Mouse (Mus musculus) T-helper 17 cell (primary cell): ENCODE data around the gene Ubp1.

ENCODE experiments used
- in situ Hi-C, 2 experiments: fragments of 300-600 bp; cut with MboI, MseI; formaldehyde crosslinking; loops; 1 replicate in 1 of 2; 2 replicates in 1 of 2; pipeline ENCODE4 v1.15.1; 2025; ENCODE audit warnings: high pct_unique_total_duplicates in 2 of 2

The Ubp1 gene

DNA sequence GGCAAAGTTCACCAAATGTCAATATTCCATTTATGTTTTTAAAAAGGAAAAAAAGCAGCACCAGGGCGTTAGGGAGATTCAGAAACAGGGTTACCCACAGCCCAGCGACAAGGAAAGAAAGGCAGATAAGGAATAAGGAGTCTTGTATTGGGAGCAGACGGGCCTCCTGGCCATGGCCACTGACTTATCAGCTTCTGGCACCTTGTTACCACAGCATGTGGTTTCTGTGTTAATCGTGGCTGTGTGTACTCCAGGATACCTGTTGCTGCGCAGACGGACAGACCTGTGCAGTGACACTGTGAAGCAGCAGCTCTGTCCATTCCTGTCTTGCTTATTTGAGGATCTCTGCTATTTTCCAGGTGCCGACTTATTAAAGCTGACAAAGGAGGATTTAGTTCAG lies 38.2 kb downstream of the Ubp1 start:
- in situ Hi-C loops, result no loop called here

DNA sequence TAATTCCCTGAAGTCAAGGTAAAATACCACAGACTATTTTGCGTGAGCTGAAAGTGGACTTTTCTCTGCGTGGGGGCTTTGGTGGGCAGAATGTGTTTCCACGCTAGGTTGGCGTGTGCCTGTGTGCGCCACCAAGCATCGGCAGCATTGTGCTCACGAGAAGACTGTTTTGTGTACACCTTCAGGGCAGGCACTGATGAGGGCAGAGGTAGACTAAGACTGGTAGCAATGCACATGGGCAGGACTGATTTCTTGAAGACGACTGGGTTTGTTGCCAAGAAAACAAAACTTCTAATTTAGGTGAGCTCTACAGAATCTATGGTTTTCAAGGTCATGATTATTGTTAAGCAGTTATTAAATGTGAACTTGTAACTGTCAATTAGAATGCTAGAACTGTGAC lies 38.7 kb downstream of the Ubp1 start:
- in situ Hi-C loops, result no loop called here

DNA sequence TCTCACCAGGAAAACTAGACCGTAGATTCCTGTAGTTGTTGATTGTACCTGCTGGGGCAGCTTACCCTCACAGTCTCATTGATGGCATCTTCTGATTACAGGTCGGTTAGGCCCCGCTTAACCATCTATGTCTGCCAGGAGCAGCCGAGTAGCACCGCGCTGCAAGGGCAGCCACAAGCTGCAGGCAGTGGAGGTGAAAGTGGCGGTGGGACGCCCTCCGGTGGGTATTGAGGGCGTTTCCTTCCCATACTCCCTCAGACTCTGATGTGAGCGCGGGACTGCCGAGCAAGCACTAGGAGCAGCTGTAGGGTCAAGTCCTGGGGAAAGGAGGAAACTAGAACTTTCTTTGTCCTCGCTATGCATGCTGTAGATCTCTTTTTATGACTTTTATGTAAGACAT lies 39.3 kb downstream of the Ubp1 start:
- in situ Hi-C loops, result no loop called here

DNA sequence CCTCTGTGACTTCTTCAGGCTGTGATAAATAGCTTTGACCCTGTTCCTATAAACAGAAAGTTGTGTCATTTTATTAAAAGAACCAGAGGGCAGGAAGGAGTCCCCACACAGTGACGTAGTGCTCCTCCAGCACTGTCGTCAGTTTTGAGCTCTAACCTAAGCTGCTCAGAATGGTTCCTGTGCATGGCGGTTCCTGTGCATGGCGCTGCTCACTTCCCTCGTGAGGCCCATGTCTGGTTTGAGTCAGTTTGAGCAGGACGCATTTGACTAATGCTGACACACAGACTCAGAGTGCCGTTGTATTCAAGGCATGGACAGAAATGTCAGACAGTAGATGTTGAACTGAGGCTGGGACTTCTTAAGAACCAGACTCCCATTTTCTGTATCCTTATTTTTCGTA lies 40.9 kb downstream of the Ubp1 start:
- in situ Hi-C loops, result no loop called here

DNA sequence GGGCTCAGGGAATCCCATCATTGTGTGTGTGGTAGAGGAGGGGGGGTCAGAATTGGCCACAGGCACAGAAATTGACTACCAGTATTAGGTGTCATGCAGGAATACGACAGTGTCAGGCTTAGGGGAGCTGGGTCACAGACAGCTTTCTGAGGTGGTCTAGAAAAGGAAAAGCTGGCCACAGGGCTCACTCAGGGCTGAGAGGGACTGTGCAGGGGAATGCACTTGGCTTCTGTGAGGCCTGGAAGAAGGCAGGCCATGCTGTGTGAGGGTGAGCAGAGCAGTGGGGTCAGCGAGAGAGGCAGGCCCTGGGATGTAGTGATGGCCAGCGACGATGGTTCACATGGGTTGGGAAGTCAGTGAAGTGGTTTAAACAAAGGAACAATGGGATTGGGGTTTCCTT lies 43.1 kb downstream of the Ubp1 start:
- in situ Hi-C loops, result no loop called here

DNA sequence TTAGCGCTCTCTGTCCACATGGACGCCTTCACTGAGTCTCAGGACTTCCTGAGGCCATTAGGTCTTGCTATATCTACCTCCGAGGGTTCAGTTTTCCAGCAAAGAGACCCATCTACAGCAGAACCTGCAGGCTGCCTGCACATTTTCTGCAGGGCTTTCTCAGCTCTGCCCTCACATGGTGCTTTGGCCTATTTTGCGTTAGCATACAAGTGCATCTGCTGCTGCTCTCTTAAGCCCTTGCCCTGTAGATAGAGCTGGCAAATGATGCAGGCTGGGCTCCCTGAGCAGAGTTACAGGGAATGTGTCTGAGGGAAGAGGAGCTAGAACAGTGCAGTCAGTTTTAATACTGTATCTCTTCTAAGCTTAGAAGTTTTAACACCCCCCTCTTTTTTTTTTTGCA lies 44.2 kb downstream of the Ubp1 start:
- in situ Hi-C loops, result no loop called here

DNA sequence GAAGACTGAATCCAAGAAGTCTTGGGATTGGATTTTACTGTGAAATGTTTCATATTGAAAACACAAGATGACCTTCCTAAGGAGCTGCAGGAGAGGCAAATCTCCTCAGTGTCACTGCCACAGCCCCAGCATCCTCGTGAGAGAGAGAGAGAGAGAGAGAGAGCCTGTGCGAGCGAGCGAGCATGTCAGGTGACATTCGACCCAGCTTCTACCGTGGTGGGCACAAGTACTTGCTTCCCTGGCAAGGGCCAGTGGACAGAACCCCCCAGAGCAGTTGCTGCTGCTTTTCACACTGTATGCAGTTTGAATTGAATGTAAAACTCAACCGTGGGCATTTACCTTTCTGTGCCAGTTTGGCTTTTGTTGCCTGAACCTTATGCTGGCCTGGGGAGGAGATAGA lies 44.7 kb downstream of the Ubp1 start:
- in situ Hi-C loops, result no loop called here

DNA sequence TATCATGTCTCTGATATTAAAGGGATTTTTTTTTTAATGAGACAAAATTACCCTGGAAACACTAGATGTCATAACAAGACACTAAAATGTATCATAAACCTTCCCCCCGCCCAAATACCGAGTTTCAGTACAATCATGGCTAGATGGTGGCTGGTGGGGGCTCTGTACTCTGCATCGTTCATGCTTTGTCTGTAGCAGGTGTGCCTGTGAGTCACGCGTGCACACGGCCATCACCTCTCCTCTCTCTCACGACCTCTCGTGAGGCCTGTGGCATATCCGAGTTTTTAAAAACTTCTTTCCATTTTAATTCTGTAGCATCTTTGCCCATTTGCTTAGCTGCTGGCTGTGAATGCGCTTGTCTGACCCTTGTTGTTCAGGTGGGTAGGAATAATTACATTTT lies 45.5 kb downstream of the Ubp1 start:
- in situ Hi-C loops, result no loop called here

DNA sequence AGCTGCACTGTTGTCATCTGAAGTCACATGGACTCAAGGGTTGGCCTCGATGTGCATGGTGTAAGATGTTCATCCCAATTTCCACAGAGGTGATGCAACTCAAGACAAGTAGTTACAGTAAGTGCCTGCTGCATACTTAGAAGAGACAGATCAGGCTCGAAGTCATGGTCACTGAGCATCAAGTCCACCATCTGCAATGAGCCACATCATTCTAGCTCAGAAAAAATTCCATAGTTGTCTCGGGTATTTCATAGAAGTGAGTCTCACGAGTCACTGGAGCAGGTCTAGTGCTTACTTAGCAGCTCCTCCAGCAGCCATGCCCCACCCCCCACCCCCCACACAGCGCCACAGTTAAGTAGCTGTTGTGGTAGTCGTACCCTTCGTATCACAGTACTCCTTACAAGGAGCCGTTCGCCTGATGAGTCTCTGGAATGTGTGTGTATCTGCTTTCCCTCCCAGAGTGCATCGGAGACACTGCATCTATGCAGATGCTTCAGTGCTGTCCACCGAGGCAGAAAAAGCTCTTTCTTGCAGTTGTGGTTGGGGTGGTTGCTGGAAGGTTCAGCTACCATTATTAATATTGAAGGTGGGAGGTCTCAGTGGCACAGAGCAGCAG lies 46.6 kb downstream of the Ubp1 start:
- in situ Hi-C loops, result no loop called here

DNA sequence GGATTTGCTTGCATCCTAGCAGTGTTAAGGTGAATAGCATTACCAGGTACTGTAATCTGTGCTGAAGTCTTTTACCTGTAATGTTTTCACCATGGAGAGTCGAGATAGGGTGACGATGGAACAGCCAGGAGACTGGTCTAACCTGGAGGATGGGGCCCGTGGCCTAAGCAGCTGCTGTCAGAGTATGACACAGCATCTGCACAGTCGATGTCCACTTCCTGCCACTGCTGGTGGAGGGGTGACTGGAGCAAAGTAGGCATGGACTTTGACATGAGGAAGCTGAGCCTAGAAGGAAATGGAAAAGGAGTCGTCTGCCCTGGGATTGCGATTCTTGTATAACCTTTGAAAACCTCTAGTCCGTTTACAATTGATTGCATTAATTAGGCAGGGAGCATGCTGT lies 47.9 kb downstream of the Ubp1 start:
- in situ Hi-C loops, result no loop called here

DNA sequence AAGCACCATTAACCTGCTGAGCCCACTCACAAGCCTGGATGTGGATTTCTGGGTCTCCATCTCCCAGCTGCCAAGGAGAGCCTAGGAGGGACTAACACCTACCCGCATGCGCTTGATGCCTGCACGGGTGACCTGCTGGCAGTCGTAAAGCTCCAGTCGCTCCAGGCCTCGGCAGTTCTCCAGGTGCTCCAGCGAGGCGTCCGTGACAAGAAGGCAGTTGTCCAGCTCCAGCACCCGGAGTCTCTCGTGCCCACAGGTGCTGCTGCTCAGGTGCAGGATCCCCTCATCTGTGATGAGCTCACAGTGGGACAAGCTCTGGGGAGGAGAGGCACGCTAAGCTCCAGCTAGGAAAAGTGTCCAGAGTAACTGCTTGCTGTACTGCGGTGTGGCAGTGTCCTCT lies 48.6 kb downstream of the Ubp1 start:
- in situ Hi-C loops, result no loop called here

DNA sequence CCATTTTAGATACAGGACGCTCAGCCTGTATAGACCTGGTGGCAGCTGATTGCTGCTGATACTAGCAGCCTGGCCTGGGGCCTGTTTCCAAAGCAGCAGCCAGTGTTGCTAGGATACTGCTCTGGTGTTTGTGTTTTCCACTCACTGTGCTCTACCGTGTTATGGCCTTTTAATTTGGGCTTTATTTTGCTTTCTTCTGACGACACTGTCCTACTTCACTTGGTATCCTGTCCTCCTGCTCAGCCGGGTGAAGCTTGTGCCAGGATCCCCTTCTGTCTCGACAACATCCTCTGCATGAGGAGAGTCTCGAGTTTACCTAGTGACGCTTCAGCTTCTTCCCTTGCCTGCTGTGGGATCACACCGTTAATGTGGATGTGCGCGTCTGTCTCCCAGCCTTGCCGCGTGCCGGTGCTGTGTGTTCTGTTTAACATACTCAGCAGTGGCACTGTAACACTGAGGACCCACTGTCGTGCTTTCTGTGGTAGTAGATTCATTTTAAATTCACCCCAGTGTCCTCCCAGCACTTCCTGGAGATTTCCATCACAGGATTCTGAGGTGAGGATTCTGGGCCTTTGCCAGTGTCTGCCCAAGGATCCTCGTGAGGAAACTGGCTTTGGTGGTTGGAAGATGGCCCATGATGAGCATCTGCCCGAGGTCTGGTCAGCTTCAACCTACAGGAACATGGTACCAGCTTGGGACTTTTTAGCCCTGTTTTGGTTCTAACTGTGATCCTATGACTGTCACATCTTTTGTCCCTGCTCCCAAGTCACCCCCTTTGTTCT lies 50.6 kb downstream of the Ubp1 start:
- in situ Hi-C loops, result no loop called here

DNA sequence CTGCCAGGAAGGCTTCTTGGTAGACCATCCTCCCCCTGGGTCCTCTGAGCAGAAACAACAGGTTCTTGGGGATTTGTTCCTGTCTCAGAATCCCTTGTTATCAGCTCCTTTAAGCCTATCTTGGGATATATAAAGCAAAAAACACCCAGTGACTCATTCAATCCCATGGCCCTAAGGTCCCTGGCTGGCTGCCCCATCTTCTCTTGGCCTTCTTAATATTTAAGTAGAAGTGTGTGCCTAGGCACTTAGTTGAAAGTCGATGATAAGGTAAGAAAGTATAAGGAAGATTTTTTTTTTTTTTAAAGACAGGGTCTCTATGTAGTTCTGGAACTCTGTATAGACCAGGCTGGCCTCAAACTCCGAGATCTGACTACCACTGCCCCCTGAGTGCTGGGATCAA lies 51.7 kb downstream of the Ubp1 start:
- in situ Hi-C loops, result no loop called here

DNA sequence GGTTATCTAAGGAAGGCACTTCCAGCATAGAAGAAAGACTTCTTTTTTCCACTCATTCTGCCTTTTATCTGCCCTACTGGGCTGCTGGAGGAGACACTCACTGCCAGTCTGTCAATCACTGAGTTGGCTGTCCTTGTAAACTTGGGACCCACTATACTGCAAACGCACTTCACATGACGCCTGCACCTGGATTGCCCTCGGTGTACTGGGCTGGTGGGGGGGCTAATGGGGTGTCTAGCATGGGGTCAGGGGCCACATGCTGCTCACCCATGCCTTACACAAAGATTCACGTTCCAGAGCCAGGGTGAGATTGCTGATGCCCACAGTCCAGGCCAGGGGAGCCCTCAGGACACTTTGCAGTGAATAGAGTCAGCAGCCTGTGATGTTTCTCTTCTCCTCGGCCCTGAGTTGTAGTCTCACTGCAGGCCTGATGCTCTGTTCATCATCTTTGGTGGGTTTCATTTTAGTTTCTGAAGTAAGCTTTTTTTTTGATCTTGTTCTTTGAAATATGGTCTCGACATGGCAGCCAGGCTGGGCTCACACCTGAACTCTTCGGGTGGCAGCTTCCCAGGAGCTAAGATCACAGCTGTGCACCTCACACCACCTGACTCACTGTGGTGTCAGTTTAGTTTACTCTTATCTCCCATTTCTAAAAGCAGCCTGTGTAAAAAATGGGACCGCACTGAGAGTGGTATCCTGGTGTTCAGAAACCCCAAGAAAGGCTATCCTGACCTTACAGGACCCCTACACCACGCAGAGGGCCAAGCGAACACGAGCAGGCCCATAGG lies 52.3 kb downstream of the Ubp1 start:
- in situ Hi-C loops, result no loop called here

DNA sequence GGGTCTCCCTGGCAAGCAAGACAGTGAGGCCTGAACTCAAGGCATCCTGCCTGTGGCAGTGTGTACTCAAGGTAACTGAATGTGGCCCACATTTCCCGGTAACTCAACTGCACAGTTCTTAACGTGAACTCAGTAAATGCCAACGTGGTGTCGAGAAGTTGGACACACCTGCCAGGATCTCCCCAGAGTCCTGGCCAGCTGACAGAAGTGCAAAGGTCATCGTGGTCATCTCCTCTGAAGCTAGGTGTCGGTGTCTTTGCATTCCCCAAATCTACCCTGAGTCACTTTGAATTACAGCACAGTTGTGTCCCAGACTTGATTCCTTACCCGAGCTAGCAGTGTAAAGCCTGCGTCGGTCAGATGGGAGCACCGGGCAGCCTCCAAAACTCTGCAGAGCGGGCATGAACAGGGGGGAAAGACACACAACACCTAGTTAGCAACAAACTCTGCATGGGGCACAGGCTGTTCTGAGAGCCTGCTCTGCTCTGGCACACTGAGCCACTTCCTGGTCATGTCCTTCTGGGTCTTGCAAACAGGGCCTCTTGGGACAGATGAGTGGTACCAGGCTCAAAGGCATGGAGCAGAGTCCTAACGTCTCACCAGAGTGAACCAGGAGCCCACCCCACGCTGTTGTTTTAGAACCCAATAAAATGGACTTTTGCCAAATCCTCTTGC lies 54.3 kb downstream of the Ubp1 start:
- in situ Hi-C loops, result no loop called here

DNA sequence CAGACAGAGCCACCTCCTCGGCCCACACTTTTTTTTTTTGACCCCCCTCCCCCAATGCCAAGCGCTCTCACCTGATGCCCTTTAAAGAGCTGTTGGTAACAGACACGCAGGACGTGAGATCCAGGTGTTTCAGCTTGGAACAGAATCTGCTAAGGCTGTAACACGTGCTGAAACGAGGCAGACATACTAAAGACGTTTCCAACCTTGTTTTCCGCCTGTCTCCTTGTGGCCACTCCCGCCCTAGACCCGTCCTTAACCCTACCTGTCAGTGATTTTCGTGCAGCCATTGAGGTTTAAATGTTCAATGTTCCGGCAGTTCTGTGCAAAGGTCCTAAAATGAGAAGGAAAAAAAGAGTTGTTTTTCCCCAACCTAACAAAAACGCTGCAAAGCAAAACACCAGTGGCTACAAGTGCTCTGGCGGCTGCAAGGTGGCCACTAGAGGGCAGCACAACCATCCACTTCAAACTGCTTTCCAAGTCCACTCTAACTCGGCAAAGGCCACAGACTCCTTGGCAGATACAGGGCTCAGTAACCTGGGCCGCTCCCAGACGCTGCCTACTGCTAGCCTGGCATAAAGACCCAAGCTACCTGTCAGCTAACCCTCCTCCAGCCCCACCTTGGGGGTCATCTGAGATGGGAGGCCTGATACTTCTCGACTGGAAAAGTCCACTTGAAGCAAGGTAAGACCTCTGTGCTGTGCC lies 60.0 kb downstream of the Ubp1 start:
- in situ Hi-C loops, result loop anchor here (5.0 to 10.0 kb wide), 4 partner anchors 42 to 394 kb away; no protein-coding TSS in a partner anchor

DNA sequence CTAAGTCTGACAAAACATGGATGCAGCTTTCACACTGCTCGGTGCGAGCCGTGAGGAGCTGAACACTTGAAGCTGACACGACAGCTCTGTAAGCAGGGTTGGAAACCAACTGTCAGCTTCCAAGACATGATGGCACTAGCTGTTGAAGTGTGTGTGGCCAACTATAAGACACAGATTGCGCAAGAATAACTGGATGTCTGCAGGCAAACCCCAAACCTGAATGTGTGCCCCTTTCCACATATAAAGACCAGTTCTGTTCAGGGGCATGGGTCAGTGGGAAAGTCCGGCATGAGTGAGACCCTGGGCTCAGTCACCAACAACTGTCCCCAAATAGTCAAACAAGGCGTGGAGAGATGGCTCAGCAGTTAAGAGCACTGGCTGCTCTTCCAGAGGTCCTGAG lies 62.1 kb downstream of the Ubp1 start:
- in situ Hi-C loops, result loop anchor here (5.0 to 10.0 kb wide), 4 partner anchors 39 to 392 kb away; no protein-coding TSS in a partner anchor

DNA sequence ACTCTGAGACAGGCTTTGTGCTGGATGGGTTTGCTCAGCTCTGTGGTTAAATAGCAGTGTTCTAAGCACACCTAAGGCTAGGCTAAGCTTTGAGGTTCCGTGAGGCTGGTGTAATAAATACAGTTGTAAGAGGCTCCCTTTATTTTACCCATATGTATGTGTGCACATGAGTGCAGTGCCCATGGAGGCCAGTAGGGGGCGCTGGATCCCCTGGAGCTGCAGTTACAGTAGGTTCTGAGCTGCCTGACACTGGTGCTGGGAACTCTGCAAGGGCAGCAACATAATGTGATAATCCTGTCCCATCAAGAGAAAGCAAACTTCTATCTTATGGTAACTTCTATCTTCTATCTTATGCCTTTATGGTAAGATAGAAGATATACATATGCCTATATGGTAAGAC lies 67.6 kb downstream of the Ubp1 start:
- in situ Hi-C loops, result loop anchor here in 1 of 2 experiments (10.0 kb wide), 2 partner anchors 96 to 386 kb away; no protein-coding TSS in a partner anchor

DNA sequence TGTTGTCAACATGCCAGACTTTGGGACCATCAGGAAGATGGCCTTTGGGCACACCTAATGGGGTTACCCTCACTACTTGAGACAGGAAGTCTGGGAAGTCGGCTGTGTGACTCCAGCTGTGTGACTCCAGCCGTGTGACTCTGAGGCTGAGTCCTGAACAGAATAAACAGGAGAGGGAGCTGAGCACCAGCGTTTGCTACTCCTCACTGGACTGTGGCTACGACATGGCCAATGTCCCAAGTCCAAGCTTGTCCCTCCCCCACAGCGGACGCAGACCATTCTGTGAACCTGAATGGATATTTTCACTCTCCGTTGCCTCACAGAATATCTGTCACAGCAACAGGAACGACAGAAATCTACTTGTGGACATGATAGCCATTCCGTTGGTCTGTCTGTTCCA lies 76.1 kb downstream of the Ubp1 start:
- in situ Hi-C loops, result no loop called here

DNA sequence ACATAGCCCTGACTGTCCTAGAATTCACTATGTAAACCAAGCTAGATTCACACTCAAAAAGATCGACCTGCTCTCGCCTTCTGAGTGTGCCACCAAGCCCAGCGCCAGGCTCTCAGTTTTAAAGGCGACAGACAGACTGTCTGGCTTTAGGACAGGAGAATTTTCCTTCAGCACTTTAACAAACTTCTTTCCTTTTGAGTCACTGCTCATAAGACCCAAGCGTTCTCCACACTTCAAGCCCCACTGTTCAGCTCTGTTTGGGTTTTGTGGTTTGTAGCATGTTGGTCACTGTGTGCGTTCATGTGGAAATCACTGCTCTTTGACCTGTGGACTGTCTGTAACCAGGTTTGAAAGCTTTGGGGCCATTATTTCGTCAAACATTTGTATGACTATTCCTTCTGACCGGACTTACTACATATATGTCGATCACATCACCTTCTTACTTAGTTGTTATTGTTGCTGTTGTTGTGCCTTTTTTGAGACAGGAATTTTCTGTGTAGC lies 77.2 kb downstream of the Ubp1 start:
- in situ Hi-C loops, result no loop called here

DNA sequence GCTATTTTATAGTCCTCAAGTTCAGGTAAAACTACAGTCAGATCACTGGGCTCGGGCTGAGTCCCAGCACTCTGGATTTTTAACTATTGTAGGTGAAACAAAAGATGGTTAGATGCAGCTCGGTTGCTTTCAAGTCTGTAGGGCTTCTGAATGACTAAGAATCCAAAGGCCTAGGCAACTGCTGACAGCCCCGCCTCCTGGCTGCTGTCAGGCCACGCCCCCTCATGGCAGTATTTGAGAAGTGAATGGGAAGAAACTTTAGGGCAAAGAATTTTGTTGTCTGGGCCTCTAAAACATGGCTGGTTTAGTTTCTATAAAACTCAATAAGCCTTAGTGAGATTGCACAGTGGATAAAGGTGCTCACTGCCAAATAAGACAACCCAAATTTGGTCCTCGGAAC lies 78.8 kb downstream of the Ubp1 start:
- in situ Hi-C loops, result no loop called here
